Mouse (Mus musculus) layer of hippocampus, postnatal 10 days (tissue): ENCODE data around the gene Capn8. TPM values are rescaled to one million over a fixed set of nuclear protein-coding genes. Genes with fewer than 3 reads are reported as not detected.

ENCODE experiments used
- DNase-seq, 2 experiments: peaks; one replicate each; pipeline ENCODE4 v3.0.0; 2021; ENCODE audit warnings: low spot score in 2 of 2
- long read RNA-seq: library from polyadenylated mRNA; stranded (forward); transcript quantifications from one replicate; pipeline ENCODE4 v2.0.0, GENCODE M21; 2023
- total RNA-seq, 2 experiments: library from RNA; stranded (reverse); gene quantifications; 2 replicates each; pipeline ENCODE4 v1.2.3; 2021

Capn8 gene
- total RNA-seq, result not detected
- long read RNA-seq, result 0 reads

DNA sequence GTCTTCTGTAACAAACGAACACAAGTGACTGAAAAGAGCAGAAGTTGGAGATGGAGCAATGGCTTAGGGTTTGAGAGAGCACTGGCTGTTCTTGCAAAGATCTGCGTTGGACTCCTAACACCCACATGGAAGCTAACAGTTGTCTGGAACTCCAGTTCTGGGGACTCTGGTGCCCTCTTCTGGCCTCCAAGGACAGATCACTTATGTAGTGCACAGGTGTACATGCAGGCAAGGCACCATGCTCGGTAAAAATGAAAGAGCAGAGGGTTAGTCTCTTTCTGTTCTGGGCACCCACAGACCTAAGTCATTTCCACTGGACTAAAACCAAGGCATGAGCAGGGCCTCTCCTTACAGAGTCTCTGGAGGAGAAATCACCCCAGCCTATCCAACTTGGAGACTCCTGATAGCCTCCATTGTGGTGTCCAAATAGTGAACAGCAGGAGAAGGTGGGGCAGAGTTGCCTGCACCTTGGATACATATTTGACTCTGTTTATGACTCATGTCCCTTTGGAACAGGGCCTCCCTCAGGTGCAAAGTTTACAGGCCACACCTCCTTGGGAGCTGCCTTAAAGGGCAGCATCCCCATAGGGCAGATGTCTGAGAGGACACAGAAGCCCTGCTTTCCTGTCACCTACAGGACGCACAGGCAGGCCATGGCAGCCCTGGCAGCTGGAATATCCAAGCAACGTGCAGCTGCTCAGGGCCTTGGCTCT lies at the start of gene Capn8:
TSS of gene Capn8 (plus strand) at position 600 of the 713 bp plus-strand sequence.
- no peak for DNase-seq

DNA sequence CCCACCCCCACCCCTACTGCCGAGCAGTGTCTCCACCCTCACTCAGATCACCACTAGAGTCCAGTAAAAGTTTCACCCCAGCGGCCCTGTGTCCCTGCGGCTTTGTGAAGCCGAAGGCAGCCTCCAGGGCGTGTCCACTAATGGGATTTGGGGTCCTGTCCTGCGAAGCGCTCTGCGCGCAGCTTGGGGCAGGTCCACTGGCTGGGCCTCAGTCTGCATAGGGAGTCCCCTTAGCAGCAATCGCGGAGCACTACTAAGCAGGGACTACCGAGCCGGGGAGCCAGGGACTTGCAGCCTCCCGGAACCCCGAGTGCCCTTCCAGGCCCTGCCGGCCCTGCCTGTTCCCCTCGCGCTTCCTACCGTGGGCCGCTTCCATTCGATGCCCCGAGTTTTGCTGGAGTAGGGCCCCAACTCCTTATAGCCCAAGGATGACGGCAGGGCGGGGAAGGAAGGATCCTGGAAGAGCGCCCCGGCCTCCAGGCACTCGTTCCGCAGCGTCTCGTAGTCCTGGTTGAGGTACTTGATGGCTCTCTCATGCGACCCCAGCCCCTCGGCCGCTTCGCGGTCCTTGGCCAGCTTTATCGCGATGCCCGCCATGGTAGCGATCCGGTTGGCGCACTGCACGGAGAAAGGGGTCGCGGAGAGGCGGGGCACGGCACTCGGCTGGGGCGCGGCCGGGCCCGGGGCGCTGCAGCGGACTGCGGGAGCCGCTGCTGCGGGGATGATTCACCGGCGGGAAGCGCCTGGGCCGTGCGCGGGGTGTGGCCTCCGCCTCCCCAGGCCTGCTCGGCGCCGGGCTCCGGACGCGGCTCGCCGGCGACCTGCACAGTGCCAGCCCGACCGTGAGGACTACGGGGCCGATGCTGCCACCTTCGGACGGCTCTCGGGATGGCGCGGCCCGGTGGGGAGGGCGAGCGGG lies 47.8 kb upstream of the Capn8 start, which contains the start of gene Capn2:
TSS of gene Capn2 (minus strand) at position 851 of the 919 bp plus-strand sequence.
- DNase-seq, result peak; percentile 85 to 91

- DNase-seq, result no peak
Observed at GRCm38 (mm10) chr1:182517677-182518011, 47.2 kb upstream of the Capn8 start.

DNA sequence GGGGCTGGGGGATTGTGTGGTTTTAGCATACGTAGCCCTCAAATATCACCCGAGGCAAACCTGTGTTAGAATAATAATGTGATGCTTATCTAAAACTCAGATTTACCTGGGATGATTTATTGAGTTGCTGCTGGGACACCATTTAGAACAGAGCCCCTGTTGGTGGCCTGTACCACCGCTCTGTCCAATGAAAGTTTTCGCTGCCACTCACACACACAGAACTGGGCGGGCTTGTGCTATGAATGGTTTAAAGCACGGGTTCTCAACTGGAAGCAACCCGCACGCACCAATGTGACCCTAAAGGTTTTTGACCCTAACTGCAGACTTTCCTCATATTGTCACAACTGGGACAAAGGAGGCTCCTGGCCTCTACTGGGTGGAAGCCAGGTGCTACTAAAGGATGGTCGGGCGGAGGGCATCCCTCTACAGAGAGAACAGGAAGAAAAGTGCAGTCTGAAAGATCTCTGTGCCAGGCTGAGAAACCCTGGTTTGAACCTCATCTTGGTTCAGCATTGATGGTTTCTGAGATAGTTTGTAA lies 46.6 kb upstream of the Capn8 start:
- DNase-seq, result no peak

GRCm38 (mm10) chr1:182518811-182519210 lies 46.0 kb upstream of the Capn8 start:
- DNase-seq, result no peak

GRCm38 (mm10) chr1:182519341-182519740 lies 45.5 kb upstream of the Capn8 start:
- DNase-seq, result no peak

DNA sequence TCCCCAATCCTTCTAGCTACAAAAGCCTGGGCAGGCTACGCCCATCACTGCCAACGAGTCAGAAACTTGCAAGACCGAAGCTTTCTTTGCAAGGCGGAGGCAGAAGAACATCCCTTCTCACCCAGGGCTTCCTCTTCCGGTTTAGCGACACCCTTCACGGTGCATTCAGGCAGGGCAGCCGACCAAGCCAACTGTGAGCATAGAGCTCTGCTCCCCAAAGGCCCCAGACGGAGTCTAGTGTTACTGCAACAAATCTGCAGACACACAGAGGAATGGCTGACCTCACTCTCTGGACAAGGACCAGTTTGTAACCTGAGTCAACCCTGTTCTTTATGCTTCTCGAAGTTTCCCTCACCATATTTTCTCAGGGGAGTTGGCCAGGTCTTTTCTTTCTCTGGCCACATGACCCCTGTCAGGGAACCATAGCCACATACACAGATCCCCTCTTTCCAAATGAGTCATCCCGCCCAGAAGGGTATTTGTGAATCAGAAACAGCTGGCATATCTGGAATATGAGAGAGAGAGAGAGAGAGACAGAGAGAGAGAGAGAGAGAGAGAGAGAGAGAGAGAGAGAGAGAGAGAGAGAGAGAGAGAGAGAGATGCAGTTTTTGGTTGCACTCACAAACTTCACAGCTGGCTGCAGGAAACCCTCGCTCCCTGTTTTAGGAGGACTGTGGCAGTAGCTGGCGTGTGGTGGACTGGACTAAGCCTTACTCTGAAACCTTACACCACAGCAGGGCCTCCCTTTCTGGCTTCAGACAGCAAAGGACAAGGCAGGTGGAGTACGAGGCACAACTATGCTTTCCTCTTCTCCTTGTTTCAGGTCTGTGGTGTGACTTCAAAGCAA lies 44.5 kb upstream of the Capn8 start:
- no peak for DNase-seq

DNA sequence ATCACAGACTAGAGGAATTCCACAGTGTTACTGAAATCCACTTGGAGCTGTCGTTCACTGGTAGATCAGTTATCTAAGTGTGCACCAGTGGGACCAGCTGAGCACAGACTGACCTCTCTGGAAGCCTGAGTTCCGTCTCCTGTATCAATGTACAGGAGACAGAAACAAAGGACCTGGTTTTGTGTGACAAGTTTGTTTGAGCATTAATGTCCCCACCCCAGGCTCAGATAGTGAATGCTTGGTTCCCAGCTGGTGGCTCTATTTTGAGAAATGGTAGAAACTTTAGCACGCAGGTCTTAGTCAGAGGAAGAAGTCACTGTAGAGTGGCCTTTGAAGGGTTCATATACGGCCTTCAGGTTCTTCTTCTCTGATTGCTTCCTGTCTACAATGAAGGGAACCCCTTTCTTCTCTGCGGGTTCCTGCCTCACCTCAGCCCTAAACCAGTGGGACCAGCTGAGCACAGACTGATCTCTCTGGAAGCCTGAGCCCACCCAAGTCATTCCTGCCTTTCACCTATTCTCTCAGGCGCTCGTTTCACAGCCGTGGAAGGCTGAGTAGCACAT lies 43.8 kb upstream of the Capn8 start:
- no peak for DNase-seq

- no peak for DNase-seq
Observed at GRCm38 (mm10) chr1:182522961-182523360, 41.8 kb upstream of the Capn8 start.

- no peak for DNase-seq
Observed at GRCm38 (mm10) chr1:182523692-182524091, 41.1 kb upstream of the Capn8 start.

GRCm38 (mm10) chr1:182525601-182526000 lies 39.2 kb upstream of the Capn8 start:
- no peak for DNase-seq

DNA sequence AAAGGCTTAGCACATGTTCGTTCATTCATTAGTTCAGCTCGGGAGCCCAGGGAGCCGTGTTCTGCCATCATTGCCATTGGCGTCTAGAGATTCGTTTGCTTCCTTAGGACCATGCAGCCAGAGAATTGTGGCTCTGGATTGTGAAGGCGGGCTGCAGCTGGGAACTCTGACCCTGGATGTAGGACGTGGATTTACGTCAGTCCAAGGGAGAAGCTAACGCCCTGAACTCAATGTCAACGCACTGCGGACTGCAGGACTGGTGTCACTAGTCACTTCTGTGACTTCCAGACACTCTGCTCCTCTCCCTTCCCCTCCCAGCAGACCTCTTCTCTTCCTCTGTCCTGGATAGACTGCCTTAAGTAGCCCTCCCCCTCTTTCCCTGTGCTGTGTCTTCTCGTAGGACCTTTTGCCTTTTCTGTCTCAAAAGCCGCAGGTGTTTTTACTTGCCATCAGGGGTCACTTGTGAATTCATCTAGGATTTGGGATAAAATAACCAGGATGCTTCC lies 37.5 kb upstream of the Capn8 start:
- DNase-seq, result no peak

DNA sequence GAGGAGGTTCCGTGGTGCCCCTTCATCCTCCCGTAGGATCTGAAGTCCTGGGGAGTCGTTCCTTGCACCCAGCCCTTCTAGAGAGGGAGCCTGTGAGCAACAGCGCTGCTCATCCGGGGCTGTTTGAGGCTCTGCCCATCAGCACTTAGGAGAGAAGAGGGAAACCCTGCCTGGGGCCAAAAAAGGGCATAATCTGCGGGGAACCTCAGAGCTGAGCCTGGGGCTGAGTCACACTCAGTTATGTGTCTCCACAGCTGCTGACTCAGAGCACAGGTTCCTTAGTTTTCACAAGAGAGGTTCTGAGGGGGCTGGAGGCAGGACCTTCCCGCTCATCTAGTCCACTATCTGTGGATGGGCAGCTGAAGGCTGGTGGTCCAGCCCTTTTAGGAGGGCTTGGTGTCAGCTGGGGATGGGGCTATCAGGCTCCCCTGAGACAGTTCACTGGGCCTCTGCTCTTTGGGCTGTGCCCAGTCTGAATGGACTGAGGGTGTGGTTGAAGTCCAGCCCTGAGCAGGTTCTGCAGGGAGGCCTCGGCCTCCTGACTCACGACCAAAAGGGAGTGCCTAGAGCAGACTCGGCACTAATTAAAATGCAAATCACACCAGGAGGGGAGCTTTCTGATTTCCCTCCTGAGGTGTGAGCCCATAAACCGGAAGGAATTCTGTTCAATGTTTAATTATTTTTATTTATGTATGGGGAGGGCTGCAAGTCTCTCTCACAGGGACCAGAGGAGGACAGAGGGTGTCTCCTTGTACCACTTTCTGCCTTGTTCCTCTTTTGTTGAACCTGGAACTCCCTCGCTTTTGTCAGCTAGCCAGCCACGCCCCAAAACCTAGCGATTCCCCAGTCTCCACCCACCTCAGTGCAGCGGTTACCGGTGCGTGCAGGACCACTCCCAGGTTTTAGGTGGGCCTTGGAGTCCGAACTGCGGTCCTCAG lies 36.6 kb upstream of the Capn8 start:
- no peak for DNase-seq

GRCm38 (mm10) chr1:182533583-182533982 lies 31.2 kb upstream of the Capn8 start:
- DNase-seq, result no peak

DNA sequence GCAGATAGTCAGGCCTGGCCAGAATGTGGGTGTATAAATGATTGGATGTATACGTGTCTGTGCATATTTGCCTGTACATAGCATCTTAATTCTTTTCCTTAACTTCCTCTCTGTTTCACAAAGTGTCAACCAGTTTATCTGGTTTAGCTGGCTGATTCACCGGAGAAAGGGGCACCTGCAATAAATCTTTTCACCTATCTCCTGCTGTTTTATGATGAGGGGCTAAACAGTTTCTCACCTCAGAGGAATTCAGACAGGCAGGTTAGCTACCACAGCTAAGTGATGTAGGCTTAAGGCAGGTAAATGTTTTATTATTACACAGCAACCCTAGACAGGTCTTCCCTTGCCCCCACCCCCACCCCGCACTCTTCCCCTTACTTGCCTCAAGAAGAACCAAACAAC lies 29.7 kb upstream of the Capn8 start:
- DNase-seq, result no peak

DNA sequence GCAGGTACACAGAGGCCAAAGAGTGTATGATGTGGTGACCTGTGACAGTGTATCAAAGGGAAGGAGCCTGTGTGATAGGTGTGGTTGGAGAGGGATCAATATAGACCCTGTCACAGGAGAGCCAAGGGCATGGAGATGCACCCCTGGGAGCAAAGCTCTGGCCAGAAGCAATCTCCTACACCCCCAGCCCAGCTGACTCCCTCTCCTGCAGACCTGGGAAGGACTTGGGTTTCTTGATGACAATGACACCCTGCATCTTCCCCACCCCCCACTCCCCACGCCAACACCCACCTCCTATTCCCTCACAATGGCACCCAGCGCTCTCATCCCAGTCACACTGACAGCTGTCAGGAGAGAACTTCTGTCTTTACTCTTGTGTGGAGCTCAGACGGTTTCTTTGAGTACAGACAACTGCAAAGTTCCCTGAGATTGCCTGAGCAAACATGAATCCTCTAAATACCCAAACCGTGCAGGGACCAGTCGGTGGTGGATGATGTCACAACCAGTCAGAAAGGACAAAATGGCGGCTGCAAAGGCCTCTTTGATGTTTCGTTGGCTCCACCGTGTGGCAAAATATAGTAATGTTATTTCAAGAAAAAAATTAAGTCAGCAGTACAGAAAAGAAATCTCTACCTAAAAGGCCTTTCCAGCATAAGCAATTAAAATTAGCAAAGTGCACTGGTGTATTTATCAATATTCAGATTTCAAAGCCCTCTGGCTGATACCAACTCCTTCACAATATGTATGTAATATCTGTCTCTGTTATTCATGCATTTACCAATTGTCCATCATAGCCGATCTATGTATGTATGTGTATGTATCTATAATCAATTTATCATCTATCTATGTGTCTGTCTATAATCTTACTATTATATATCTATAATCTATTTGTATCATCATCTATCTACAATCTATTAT lies 25.5 kb upstream of the Capn8 start:
- peak; percentile 75 to 77 for DNase-seq

- DNase-seq, result no peak
Observed at GRCm38 (mm10) chr1:182542110-182542509, 22.7 kb upstream of the Capn8 start.

DNA sequence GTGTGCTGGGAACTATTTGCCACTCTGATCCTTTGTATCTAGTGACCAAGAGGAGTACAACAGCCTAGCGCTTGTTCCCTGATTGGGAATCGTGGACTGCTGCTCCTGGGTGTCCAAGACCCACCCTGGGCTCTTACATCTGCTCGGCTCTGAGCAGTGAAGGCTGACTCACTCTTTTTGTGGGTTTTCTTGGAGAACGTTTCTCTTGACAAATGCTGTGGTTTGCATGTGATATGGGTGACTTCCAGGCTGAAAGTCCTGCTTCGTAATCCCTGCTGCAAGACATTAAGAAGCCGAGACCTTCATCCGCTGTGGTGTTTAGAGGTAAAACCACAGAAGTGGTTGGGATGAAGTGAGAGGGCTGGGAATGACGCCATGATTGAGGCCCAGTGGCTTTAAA lies 21.7 kb upstream of the Capn8 start:
- no peak for DNase-seq
